Mouse (Mus musculus) forebrain, embryonic 10.5 days (tissue): ENCODE results near the gene Epha4. TPM values are rescaled to one million over a fixed set of nuclear protein-coding genes. Genes with fewer than 3 reads are reported as not detected.

Source experiments
- DNase-seq: peaks from one replicate; pipeline ENCODE4 v3.0.0-alpha.2; 2017; ENCODE audit warnings: low spot score; ENCODE audit errors: extremely low spot score
- H3K27ac ChIP-seq: fragments of 300-500 bp; sonication (generic); 2 replicates; pipeline ENCODE4 v1.5.1; 2016; ENCODE audit warnings: mild to moderate bottlenecking
- H3K27me3 ChIP-seq: fragments of 300-500 bp; sonication (generic); 2 replicates; pipeline ENCODE4 v1.6.1; 2016; ENCODE audit warnings: mild to moderate bottlenecking; ENCODE audit not compliant: poor library complexity, severe bottlenecking
- H3K36me3 ChIP-seq: fragments of 300-500 bp; sonication (generic); replicated peaks from 2 replicates; pipeline ENCODE4 v1.6.1; 2016; ENCODE audit warnings: mild to moderate bottlenecking, moderate library complexity
- H3K4me1 ChIP-seq: fragments of 300-500 bp; sonication (generic); 2 replicates; pipeline ENCODE4 v1.6.1; 2016
- H3K4me3 ChIP-seq: fragments of 300-500 bp; sonication (generic); 2 replicates; pipeline ENCODE4 v1.5.1; 2016; ENCODE audit warnings: mild to moderate bottlenecking, moderate library complexity
- H3K9me3 ChIP-seq: fragments of 300-500 bp; sonication (generic); 2 replicates; pipeline ENCODE4 v1.6.1; 2016; ENCODE audit warnings: mild to moderate bottlenecking, moderate library complexity
- whole genome bisulfite sequencing: fragments of 180-500 bp; shearing (Covaris S2); methylation state at CpG from one replicate; pipeline ENCODE4 v1.1.7; 2016; 5-methylcytosine and 5-hydroxymethylcytosine counted together
- microRNA-seq: library from miRNA; unstranded; fragments of <30 nt; microRNA quantifications from one replicate; pipeline ENCODE4, GENCODE M21; 2017
- polyA plus RNA-seq: library from polyadenylated mRNA; unstranded; fragments of >200 nt; fragmentation: Nextera tagmentation; extraction: Ambion mirVana; gene quantifications from 2 replicates; pipeline ENCODE4 v1.2.1, GENCODE M21; 2016

The Epha4 gene
- polyA plus RNA-seq, 1 experiment from 2014 or later, result 25.9 TPM

- WGBS, result 90% methylated on average over 4 of the region's 4 CpGs
- Histone ChIP-seq H3K27ac (no peak overlapping the region), H3K4me1 (no peaks in the 10 kb centered on the region), H3K27me3 (no peaks in the 10 kb centered on the region), H3K9me3 (no peaks in the 10 kb centered on the region), H3K36me3 (no peaks in the 10 kb centered on the region), H3K4me3 (no peak overlapping the region)
- peak; percentile 1 for DNase-seq
These were observed 168.4 kb downstream of the Epha4 start for GRCm38 (mm10) chr1:77346459-77346858.

GRCm38 (mm10) chr1:77343792-77344191 is 171.1 kb downstream of the Epha4 start:
- Histone ChIP-seq H3K9me3 (no peaks in the 10 kb centered on the region), H3K36me3 (no peaks in the 10 kb centered on the region), H3K4me3 (no peak overlapping the region), H3K27me3 (no peaks in the 10 kb centered on the region), H3K27ac (no peak overlapping the region), H3K4me1 (0 out of 2 replicates have a peak, but pooled peaks cover 3% of the 10 kb centered on the region)
- 87% methylated on average over 4 of the region's 4 CpGs for WGBS
- no peak for DNase-seq

GRCm38 (mm10) chr1:77339701-77340100 is 175.2 kb downstream of the Epha4 start:
- Histone ChIP-seq H3K4me1 (0 out of 2 replicates have a peak, but pooled peaks cover 3% of the 10 kb centered on the region), H3K27me3 (no peaks in the 10 kb centered on the region), H3K36me3 (no peaks in the 10 kb centered on the region), H3K4me3 (no peak overlapping the region), H3K9me3 (no peaks in the 10 kb centered on the region), H3K27ac (no peak overlapping the region)
- 86% methylated on average over 5 of the region's 5 CpGs for WGBS
- no peak for DNase-seq

- no peaks in the 10 kb centered on the region for H3K27me3 ChIP-seq
- no peak overlapping the region for H3K27ac ChIP-seq
- WGBS, result 74% methylated on average over 6 of the region's 6 CpGs
- H3K4me1 ChIP-seq, result 0 out of 2 replicates have a peak, but pooled peaks cover 3% of the 10 kb centered on the region
- no peak overlapping the region for H3K4me3 ChIP-seq
- no peaks in the 10 kb centered on the region for H3K36me3 ChIP-seq
- H3K9me3 ChIP-seq, result no peaks in the 10 kb centered on the region
- DNase-seq, result no peak
These were observed 176.5 kb downstream of the Epha4 start for GRCm38 (mm10) chr1:77338346-77338745.

GRCm38 (mm10) chr1:77336937-77337336 is 178.0 kb downstream of the Epha4 start:
- Histone ChIP-seq H3K36me3 (no peaks in the 10 kb centered on the region), H3K4me3 (no peak overlapping the region), H3K27me3 (no peaks in the 10 kb centered on the region), H3K4me1 (0 out of 2 replicates have a peak, but pooled peaks cover 3% of the 10 kb centered on the region), H3K9me3 (no peaks in the 10 kb centered on the region), H3K27ac (no peak overlapping the region)
- no peak for DNase-seq
- 92% methylated on average over 7 of the region's 7 CpGs for WGBS

- WGBS, result 92% methylated on average over 4 of the region's 4 CpGs
These were observed 196.2 kb downstream of the Epha4 start for GRCm38 (mm10) chr1:77318597-77319127.

More at GRCm38 (mm10) chr1:77318597-77319127, 196.2 kb downstream of the Epha4 start:
- no peak for DNase-seq
- H3K4me1 ChIP-seq, result peaks cover 6% of the 10 kb centered on the region
- H3K27ac ChIP-seq, result no peak overlapping the region
- no peaks in the 10 kb centered on the region for H3K27me3 ChIP-seq
- no peak overlapping the region for H3K4me3 ChIP-seq
- no peaks in the 10 kb centered on the region for H3K36me3 ChIP-seq
- H3K9me3 ChIP-seq, result no peaks in the 10 kb centered on the region

Small RNA genes lying within 50 kb of the gene (microRNA-seq; reads per million reads assigned to microRNA genes)
- not detected for gene Mir6352
